Mouse (Mus musculus) B cell, adult 2 months (primary cell): ENCODE measurements at regions not wholly inside any gene's neighbourhood (a gene's known extent, or its start where the extent isn't known, plus 50 kb on each side); places are given as distances from the start of the nearest gene placed in this dataset.

Source experiments
- DNase-seq, 2 experiments: peaks; one replicate each; pipeline ENCODE4 v3.0.0; 2022

DNA sequence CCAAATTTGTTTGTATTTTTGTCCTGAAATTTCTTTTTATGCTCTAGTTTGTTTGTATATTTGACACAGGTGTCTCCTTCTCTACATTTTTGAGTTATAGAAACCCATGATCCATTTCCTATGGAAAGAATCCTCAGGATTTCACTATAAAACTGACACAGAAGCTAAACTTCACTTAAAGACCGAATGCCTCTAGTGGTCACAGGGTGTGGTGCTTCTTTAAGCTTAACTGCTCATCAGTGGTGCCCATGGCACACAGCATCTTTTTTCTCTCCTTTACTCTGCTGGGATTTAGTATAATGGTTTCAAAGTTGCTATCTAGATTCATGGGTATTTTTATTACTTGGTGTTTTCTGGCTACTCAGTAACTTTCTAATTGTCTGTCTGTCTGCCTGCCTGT is 79.9 kb upstream of the Hdac4 start:
- DNase-seq, result no peak

DNA sequence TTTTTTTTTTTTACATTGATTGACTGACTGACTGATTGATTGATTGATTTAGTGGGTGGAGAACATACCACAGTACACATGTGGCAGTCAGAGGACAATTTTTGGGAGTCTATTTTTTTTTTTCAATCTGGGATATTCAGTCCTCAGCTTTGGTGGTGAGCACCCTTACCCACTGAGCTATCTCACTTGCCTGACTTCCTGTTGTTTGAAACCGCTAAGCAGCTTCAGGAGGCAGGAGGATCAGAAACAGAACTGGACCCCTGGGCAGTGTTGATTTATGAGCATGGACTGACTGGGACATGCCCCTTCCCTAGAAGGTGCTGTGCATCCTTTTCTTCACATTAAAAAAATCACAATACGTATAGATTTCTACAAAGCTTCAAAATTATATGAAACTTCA is 78.3 kb upstream of the Hdac4 start:
- DNase-seq, result no peak

DNA sequence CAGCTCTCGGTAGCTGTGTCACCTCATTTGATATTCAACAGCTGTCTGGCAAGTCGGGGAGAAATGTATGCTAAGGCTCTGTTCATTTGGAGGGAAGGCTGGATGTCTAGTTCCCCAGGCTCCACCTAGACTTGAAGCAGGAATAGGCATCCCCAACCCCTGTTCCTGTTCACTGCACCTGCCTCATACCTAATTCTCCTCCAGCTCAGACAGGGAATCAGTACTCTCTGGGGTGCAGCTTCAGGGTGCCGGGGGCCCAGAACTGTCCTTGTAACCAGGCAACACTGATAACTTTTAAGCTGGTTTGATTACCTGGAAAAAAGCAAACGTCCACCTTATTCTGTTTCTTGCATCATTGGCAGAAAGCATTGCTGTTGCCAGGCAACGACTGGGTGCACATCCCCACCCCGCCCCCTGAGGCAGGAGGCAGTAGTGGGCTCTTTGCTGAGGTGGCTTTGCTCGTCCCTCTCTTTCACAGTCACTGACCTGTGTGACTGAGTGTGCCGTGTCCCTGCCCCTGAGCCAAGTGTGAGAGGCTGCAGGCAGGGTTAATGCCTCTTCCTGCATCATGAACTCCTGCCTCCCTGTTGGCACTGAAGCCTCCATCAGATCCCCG is 76.3 kb upstream of the Hdac4 start:
- no peak for DNase-seq

DNA sequence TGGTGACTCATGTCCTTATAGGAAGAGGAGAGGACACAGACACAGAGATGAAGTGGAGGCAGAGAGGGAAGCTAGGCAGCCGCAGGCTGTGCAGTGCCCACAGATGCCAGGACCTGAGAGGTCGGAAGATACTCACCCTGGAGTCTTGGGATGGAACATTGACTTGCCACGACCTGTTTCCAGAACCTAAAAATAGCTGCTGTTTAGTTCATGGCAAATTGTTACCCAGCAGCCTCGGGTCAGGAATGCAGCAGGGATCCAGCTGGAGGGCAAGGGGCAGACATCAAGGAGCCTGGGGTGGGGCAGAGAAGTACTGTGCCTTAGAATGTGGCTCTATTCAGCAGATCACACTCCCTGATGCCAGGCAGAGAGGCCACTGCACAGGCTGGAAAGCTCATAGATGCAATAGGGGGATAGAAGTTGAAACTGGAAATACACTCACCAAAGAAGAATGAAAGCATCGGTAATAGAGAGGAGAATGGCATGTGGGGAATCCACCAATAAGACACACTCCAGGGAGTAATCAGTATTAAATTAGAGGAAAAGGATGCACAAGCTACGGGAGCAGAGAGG is 75.1 kb upstream of the Hdac4 start:
- no peak for DNase-seq

DNA sequence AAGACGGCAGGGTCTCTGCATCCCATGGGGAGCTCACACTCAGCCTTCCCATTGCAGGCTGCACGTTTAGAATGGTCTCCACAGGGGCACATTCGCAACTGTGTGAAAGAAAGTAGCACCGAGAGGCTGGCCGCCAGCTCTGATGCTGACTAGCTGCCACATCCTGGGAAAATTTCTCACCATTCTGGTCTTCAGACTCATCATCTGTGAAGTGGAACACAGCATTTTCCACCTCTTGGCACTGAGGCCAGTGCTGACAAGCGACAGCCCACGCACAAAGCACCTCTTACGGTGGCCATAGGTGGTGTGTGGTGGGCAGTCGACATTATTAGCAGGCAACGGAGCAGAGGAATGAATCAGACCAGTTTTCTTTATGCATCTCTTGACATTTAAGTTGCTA is 74.0 kb upstream of the Hdac4 start:
- DNase-seq, result no peak

DNA sequence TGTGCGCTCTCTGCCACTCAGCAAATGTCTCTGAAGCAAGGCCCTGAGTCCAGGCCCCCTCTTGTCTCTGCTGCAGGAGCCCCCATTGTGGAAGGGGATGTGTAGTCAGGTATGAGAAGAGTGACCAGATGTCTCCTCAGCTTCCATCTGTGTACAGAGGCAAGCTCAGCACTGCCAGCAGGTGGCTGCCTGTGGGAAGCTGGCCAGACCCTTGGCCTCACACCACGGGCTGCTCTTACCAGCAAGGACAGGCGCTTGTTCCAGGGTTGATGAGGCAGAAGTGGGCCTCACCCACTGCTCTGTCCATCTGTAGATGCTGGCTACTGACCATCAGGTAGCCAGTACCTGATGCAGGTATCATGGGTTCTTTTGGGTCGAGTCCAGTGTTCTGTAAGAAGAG is 69.4 kb upstream of the Hdac4 start:
- DNase-seq, result no peak

DNA sequence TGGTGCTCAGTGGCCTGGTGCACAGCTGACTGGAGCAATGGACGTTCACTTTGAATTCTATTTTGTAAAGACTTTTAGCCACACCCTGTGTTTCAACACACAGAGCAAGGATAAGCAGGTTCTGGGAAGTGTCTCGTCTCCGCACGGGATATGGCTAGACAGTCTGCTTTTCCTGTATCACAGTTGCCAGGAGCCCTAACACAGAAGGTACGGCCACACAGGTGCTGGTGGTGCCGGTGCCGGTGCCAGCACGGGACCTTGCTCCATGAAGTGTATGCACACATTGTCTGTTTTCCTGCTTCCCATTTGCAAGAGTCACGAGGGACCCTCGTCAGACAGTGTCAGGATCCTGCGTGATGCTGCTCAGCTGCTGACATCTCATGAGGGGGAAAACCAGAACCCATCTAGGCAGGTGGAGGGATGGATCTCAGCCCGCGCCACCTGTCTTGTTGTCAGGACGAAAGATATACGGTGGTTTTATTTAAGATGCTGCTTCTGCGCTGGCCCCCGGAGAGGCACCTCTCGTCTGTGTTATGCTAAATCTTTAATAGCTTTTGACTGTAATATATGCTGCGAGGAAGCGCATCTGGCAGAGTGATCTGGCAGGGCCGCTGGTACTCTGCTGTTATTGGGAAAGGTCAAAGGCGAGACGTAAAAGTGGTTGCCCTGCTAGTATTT is 64.4 kb upstream of the Hdac4 start:
- no peak for DNase-seq

DNA sequence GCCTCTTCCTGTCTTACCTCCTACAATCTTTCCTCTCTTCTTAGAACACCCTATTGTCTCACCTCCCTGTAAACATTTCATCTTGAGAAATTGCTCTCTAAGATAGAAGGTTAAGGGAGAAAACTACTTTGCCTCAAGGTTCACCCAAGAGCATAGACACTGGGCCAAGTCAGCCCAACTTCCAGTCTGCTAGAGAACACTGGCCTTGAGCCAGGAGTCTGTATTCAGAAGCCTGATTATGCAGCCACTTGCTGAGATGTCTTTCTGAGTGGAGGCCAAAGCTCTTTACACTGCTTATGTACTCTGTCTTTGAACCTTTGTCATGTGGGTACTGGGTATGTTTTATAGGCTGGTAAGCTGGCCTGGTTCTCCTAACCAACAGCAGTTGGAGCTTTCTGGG is 62.5 kb upstream of the Hdac4 start:
- no peak for DNase-seq

DNA sequence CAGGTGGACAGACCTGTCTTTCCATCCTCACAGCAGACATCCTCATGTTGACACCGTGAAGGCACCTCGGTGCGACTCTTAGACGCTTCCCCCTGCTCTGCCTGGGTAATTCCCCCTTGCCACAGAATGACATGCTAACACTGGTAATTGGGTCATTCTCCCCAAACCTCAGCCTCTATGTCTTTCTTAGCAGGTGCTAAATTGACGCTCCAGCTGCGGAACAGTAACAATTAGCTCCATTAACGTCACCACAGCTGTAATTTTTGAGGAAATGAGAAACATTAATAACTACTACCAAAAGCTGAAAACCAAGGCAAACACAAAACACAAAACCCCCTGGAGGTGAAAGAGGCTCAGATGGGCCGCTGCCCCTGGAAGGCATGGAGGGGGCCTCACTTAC is 57.6 kb upstream of the Hdac4 start:
- DNase-seq, result no peak

DNA sequence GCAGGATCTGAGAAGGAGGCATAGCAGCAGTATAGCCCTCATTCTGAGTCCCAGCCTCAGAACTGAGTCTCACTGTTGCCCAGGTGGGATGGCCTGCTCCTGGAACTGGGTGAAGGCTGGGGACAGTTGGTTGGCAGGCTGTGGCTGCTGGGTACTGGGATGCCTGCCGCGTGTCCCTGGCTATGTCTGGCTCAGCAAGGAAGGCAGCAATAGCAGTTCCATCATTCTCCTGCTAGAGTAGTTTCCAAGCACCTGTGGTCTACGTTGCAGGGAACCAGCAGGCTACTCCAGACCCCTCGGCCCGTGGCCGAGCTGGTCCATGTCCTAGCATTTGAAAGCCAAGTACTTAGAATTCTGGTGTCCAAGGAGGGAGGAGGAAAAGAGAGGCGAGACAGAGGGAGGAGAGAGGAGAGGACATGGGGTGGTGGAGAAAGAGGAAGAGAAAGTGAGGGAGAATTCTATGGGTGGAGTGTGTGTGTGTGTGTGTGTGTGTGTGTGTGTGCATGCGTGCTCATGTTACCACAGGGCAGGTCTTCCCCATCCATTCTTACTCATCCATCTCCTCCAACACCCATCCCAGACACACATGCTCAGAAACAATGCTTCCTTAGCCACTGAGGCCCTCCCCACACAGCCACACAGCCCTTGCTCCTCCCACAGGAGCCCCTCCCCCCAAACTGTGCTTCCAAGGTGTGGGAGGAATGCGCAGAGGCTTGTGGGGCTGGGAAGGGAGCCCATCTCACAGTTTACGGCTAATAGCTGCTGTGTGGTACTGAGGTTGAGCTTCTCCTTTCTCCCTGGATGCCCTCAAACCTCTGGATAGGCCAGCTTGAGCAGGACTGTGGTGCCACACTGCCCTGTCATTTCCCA is 55.3 kb upstream of the Hdac4 start:
- peak in 1 of 2 experiments; percentile 1 for DNase-seq
